Mouse (Mus musculus) forebrain, embryonic 13.5 days (tissue): ENCODE measurements at regions not wholly inside any gene's neighbourhood (a gene's known extent, or its start where the extent isn't known, plus 50 kb on each side); places are given as distances from the start of the nearest gene placed in this dataset.

Source experiments
- ATAC-seq: fragments of 200-750 bp; cut with Nextera tagmentation; 2 replicates; pipeline ENCODE4 v1.8.0; 2017
- H3K27ac ChIP-seq: fragments of 300-500 bp; sonication (generic); 2 replicates; pipeline ENCODE4 v1.5.1; 2015; ENCODE audit warnings: inconsistent platforms, mild to moderate bottlenecking, moderate library complexity
- H3K27me3 ChIP-seq: fragments of 300-500 bp; sonication (generic); 2 replicates; pipeline ENCODE4 v1.6.1; 2015; ENCODE audit warnings: mild to moderate bottlenecking, inconsistent platforms
- H3K36me3 ChIP-seq: fragments of 300-500 bp; sonication (generic); 2 replicates; pipeline ENCODE4 v1.6.1; 2015; ENCODE audit warnings: mild to moderate bottlenecking, inconsistent platforms; ENCODE audit not compliant: poor library complexity, severe bottlenecking
- H3K4me1 ChIP-seq: fragments of 300-500 bp; sonication (generic); 2 replicates; pipeline ENCODE4 v1.6.1; 2015; ENCODE audit warnings: inconsistent platforms
- H3K4me2 ChIP-seq: fragments of 300-500 bp; sonication (generic); 2 replicates; pipeline ENCODE4 v1.6.1; 2015; ENCODE audit warnings: inconsistent platforms, mild to moderate bottlenecking, moderate library complexity
- H3K4me3 ChIP-seq: fragments of 300-500 bp; sonication (generic); 2 replicates; pipeline ENCODE4 v1.5.1; 2015; ENCODE audit warnings: mild to moderate bottlenecking, inconsistent platforms
- H3K9ac ChIP-seq: fragments of 300-500 bp; sonication (generic); 2 replicates; pipeline ENCODE4 v1.6.1; 2015; ENCODE audit warnings: mild to moderate bottlenecking, inconsistent platforms
- H3K9me3 ChIP-seq: fragments of 300-500 bp; sonication (generic); replicated peaks from 2 replicates; pipeline ENCODE4 v1.6.1; 2016; ENCODE audit warnings: inconsistent platforms
- WGBS: fragments of 180-500 bp; shearing (Covaris S2); methylation state at CpG from one replicate; pipeline ENCODE4 v1.1.7; 2015; 5-methylcytosine and 5-hydroxymethylcytosine counted together

GRCm38 (mm10) chr1:186457098-186457497 is 248.7 kb downstream of the Tgfb2 start:
- Histone ChIP-seq H3K4me2 (no peak overlapping the region), H3K4me3 (no peak overlapping the region), H3K36me3 (no peaks in the 10 kb centered on the region), H3K9me3 (peaks cover 3% of the 10 kb centered on the region; the same call in 1 of the 2 replicates), H3K27me3 (no peaks in the 10 kb centered on the region), H3K4me1 (no peaks in the 10 kb centered on the region), H3K27ac (no peak overlapping the region), H3K9ac (no peak overlapping the region)
- no peak for ATAC-seq
- 58% methylated on average over 8 of the region's 8 CpGs for WGBS

- Histone ChIP-seq H3K36me3 (no peaks in the 10 kb centered on the region), H3K27me3 (no peaks in the 10 kb centered on the region), H3K9me3 (peaks cover 3% of the 10 kb centered on the region; the same call in 1 of the 2 replicates), H3K4me1 (no peaks in the 10 kb centered on the region), H3K9ac (no peak overlapping the region), H3K4me3 (no peak overlapping the region), H3K4me2 (no peak overlapping the region), H3K27ac (no peak overlapping the region)
- ATAC-seq, result no peak
- 97% methylated on average over 3 of the region's 3 CpGs for WGBS
Measured at GRCm38 (mm10) chr1:186456131-186456530, 249.7 kb downstream of the Tgfb2 start.

DNA sequence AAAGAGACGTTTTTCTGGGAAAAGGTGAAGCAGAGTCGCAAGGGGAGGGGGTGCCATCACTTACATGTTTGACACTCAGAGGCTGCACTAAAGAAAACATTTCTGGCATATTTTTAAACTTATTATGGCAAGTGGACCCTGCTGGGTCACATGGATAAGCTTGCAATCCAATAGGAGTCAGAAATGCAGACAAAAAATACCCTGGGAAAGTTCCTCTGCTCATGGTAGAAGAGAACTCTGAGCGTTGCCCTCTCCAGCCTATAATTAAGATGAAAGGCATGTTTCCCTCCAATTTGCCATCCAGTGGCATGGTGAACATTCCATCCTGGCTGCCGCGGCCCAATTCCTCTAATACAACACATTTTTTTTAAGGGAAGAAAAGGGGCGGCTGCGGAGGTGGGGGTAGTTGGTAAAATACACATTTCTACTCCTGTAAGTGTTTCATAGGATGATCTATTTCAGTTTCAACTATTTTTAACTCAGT is 250.6 kb downstream of the Tgfb2 start:
- Histone ChIP-seq H3K4me3 (no peak overlapping the region), H3K4me1 (no peaks in the 10 kb centered on the region), H3K27me3 (no peaks in the 10 kb centered on the region), H3K9ac (no peak overlapping the region), H3K4me2 (no peak overlapping the region), H3K27ac (no peak overlapping the region), H3K9me3 (peaks cover 3% of the 10 kb centered on the region; the same call in 1 of the 2 replicates), H3K36me3 (no peaks in the 10 kb centered on the region)
- 85% methylated on average over 7 of the region's 7 CpGs for WGBS
- no peak for ATAC-seq

DNA sequence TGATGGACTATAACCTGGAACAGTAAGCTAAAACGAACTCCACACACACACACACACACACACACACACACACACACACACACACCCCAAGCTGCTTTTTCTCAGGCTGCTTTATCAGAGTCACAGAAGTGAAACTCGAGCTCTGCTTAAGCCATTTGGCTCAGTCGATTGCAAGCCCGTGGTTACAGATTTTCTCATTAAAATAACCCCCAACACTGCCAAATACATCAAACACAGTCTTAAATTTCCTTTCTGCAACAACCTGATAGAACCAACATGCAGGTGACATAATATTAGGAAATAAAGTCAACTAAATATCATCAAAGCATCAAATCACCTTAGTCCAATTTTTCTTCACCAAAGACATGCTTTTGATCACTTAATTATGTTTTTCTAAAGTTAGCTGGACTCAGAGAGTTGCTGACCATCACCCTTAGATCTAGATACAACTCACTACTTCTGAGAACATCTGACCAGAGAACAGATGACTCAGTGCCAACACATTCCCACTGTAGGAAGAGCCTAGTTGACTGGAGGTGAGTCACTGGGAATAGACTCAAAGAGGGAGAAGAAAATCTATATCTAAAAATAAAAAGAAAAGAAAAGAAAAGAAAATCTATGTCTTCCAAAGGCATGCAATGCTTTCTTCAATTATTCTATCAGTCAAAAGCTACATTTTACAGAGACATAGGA is 251.2 kb downstream of the Tgfb2 start:
- Histone ChIP-seq H3K4me1 (no peaks in the 10 kb centered on the region), H3K27me3 (no peaks in the 10 kb centered on the region), H3K27ac (no peak overlapping the region), H3K9ac (no peak overlapping the region), H3K4me3 (no peak overlapping the region), H3K36me3 (no peaks in the 10 kb centered on the region), H3K4me2 (no peak overlapping the region), H3K9me3 (peaks cover 3% of the 10 kb centered on the region; the same call in 1 of the 2 replicates)
- WGBS, result 66% methylated on average over 4 of the region's 4 CpGs
- ATAC-seq, result no peak

- peak; percentile 58; the same call in 1 of the 2 replicates for ATAC-seq
- Histone ChIP-seq H3K27ac (no peak overlapping the region; the same call in 1 of the 2 replicates), H3K9me3 (no peaks in the 10 kb centered on the region), H3K4me1 (peaks cover 4% of the 10 kb centered on the region; the same call in 1 of the 2 replicates), H3K4me2 (no peak overlapping the region), H3K36me3 (no peaks in the 10 kb centered on the region), H3K9ac (no peak overlapping the region), H3K4me3 (no peak overlapping the region), H3K27me3 (no peaks in the 10 kb centered on the region)
- WGBS, result 51% methylated on average over 16 of the region's 16 CpGs
Measured at GRCm38 (mm10) chr1:186448841-186449650, 256.7 kb downstream of the Tgfb2 start.

- WGBS, result 88% methylated on average over 1 of the region's 1 CpGs
- peaks cover 4% of the 10 kb centered on the region; the same call in 1 of the 2 replicates for H3K4me1 ChIP-seq
- ATAC-seq, result no peak
Measured at GRCm38 (mm10) chr1:186447521-186447920, 258.3 kb downstream of the Tgfb2 start.

GRCm38 (mm10) chr1:186444701-186445131 is 261.1 kb downstream of the Tgfb2 start:
- Histone ChIP-seq H3K27ac (no peak overlapping the region), H3K4me2 (no peak overlapping the region), H3K36me3 (no peaks in the 10 kb centered on the region), H3K4me3 (no peak overlapping the region), H3K9ac (no peak overlapping the region), H3K9me3 (no peaks in the 10 kb centered on the region), H3K27me3 (no peaks in the 10 kb centered on the region), H3K4me1 (peaks cover 4% of the 10 kb centered on the region; the same call in 1 of the 2 replicates)
- no peak for ATAC-seq
- WGBS, result 51% methylated on average over 5 of the region's 5 CpGs

More at GRCm38 (mm10) chr1:186447521-186447920, 258.3 kb downstream of the Tgfb2 start:
- no peak overlapping the region for H3K4me3 ChIP-seq
- H3K4me2 ChIP-seq, result no peak overlapping the region
- H3K27ac ChIP-seq, result no peak overlapping the region
- H3K36me3 ChIP-seq, result no peaks in the 10 kb centered on the region
- no peaks in the 10 kb centered on the region for H3K27me3 ChIP-seq
- H3K9me3 ChIP-seq, result no peaks in the 10 kb centered on the region
- no peak overlapping the region for H3K9ac ChIP-seq

GRCm38 (mm10) chr1:186442160-186442559 is 263.6 kb downstream of the Tgfb2 start:
- 61% methylated on average over 1 of the region's 1 CpGs for WGBS
- Histone ChIP-seq H3K4me2 (no peak overlapping the region), H3K4me1 (no peaks in the 10 kb centered on the region), H3K4me3 (no peak overlapping the region), H3K9ac (no peak overlapping the region), H3K27ac (no peak overlapping the region), H3K27me3 (no peaks in the 10 kb centered on the region), H3K9me3 (no peaks in the 10 kb centered on the region), H3K36me3 (no peaks in the 10 kb centered on the region)
- ATAC-seq, result no peak

DNA sequence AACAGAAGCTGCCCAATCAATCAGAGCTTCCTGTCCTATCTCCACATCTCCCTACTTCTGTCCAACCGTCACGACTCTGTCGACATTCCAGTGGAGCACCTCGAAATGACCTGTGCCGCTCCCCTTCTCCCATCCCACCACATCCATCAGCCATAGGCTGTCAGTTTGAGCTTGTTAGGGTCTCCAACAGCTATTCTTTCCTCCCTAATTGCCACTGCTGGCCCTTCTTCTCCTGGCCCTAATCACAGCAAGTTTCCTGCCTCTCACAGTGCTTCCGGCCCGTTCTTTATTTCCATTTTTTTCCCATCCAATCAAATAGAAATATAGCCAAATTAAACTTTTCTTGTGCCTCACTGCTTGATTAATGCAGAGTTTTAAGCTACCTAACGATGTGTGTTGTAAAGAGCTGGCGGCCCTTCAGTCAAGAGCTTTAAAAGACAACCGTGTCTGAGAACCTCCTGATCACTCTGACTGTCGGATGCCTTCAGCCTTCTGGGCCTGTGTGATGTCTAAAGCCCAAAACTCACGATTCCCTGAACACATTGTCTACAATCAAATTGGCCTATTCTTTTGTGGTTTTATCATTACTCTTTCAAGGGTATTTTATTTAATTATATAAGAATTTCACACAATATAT is 270.3 kb downstream of the Tgfb2 start:
- Histone ChIP-seq H3K36me3 (no peaks in the 10 kb centered on the region), H3K4me1 (peaks cover 32% of the 10 kb centered on the region), H3K27ac (peak overlapping the region; percentile 42; the same call in 1 of the 2 replicates), H3K4me3 (no peak overlapping the region), H3K9me3 (no peaks in the 10 kb centered on the region), H3K4me2 (0 out of 2 replicates have a peak overlapping the region, but pooled peaks have one; percentile 2), H3K9ac (no peak overlapping the region), H3K27me3 (no peaks in the 10 kb centered on the region)
- WGBS, result 15% methylated on average over 12 of the region's 12 CpGs
- peak; percentile 70 for ATAC-seq

- Histone ChIP-seq H3K4me2 (no peak overlapping the region), H3K9ac (no peak overlapping the region), H3K27me3 (no peaks in the 10 kb centered on the region), H3K27ac (peak overlapping the region; percentile 42; the same call in 1 of the 2 replicates), H3K9me3 (no peaks in the 10 kb centered on the region), H3K4me3 (no peak overlapping the region), H3K36me3 (no peaks in the 10 kb centered on the region), H3K4me1 (peaks cover 32% of the 10 kb centered on the region)
- WGBS, result 59% methylated on average over 9 of the region's 9 CpGs
- peak; percentile 19; the same call in 1 of the 2 replicates for ATAC-seq
Measured at GRCm38 (mm10) chr1:186434782-186435181, 271.0 kb downstream of the Tgfb2 start.

GRCm38 (mm10) chr1:186434007-186434406 is 271.8 kb downstream of the Tgfb2 start:
- 33% methylated on average over 2 of the region's 2 CpGs for WGBS
- peaks cover 32% of the 10 kb centered on the region for H3K4me1 ChIP-seq
- peak overlapping the region; percentile 32; the same call in 1 of the 2 replicates for H3K27ac ChIP-seq
- H3K4me2 ChIP-seq, result no peak overlapping the region
- no peak for ATAC-seq
- no peaks in the 10 kb centered on the region for H3K27me3 ChIP-seq
- no peaks in the 10 kb centered on the region for H3K9me3 ChIP-seq
- H3K4me3 ChIP-seq, result no peak overlapping the region
- H3K9ac ChIP-seq, result no peak overlapping the region
- H3K36me3 ChIP-seq, result no peaks in the 10 kb centered on the region
